Mouse (Mus musculus): ENCODE measurements around the gene Mfsd9. TPM values are rescaled to one million over a fixed set of nuclear protein-coding genes. Genes with fewer than 3 reads are reported as not detected.

Gene Mfsd9
- polyA plus RNA-seq, 2 experiments: 0.36 to 0.70 TPM

DNA sequence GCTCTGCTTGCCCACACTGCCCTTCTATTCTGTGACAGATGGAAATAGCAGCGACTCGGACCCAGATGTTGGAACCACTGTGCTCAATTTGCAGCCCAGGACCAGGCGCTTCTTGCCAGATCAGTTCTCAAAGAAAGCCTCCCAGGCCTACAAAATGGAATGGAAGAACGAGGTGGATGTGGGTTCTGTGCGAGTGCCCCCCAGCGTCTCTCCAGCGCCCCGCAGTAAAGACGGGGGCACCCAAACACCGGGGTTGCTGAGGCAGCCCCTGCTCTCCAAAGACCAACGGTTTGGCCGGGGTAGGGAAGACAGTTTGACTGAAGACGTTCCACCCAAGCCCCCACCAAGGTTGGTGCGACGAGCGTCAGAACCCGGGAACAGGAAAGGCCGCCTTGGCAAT, 22.9 kb downstream of the Mfsd9 start:
- Histone ChIP-seq H3K4me1 (replicated peaks; ENCODE audit: control insufficient read depth in 2 of 2, insufficient read depth in 2 of 2, low read length in 1 of 2) (peaks cover 12 to 17% of the 10 kb centered on the region in 2 experiments; a peak in 3 of 4 replicates), H3K27me3 (ENCODE audit: control insufficient read depth, insufficient read depth, low read length) (no peaks in the 10 kb centered on the region), H3K4me3 (ENCODE audit: insufficient read depth in 1 of 2, low read depth in 2 of 2, low read length in 2 of 2) (no peak overlapping the region), H3K9ac (replicated peaks) (no peak overlapping the region), H3K36me3 (replicated peaks; ENCODE audit: control insufficient read depth, insufficient read depth, low read depth) (no peaks in the 10 kb centered on the region), H3K27ac (no peak overlapping the region), H3K9me3 (ENCODE audit: control insufficient read depth, low read length) (no peaks in the 10 kb centered on the region), H3K4me2 (ENCODE audit: low read depth) (no peak overlapping the region)
- TF ChIP-seq CTCF (IDR thresholded peaks at IDR 0.05; ENCODE audit: low read depth): no peak
- TF ChIP-seq EP300 (IDR thresholded peaks at IDR 0.05; ENCODE audit: low read depth): no peak
- ATAC-seq (ENCODE audit: insufficient read depth) (no peak), DNase-seq (ENCODE audit: low read depth in 3 of 3, low spot score in 3 of 3) (no peak)
- 70% methylated on average over 18 of the region's 18 CpGs for WGBS (ENCODE audit: insufficient replicate concordance)

DNA sequence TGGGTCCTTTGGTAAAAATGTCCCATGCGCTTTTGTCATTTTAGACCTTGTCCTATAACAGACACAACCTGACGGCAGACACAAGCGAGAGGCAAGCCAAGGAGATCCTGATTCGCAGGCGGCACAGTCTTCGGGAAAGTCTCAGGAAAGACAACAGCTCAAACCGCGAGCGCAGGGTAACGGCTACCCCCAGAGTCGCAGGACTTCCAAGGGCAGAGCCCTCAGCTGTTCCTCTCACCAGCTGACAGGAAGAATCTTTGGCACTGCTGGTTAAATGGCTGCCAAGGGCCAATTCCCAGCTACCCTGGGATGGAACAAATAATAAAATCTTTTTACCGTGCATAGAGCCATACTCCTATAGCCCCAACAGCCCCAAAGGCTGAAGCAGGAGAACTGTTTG, 25.0 kb downstream of the Mfsd9 start:
- Histone ChIP-seq H3K36me3 (replicated peaks; ENCODE audit: control insufficient read depth, insufficient read depth, low read depth) (no peaks in the 10 kb centered on the region), H3K9ac (replicated peaks) (no peak overlapping the region), H3K27ac (no peak overlapping the region), H3K27me3 (ENCODE audit: control insufficient read depth, insufficient read depth, low read length) (no peaks in the 10 kb centered on the region), H3K4me1 (replicated peaks; ENCODE audit: control insufficient read depth in 2 of 2, insufficient read depth in 2 of 2, low read length in 1 of 2) (peaks cover 2 to 3% of the 10 kb centered on the region in 2 experiments; a peak in 3 of 4 replicates), H3K4me2 (ENCODE audit: low read depth) (no peak overlapping the region), H3K4me3 (ENCODE audit: insufficient read depth in 1 of 2, low read depth in 2 of 2, low read length in 2 of 2) (no peak overlapping the region), H3K9me3 (ENCODE audit: control insufficient read depth, low read length) (no peaks in the 10 kb centered on the region)
- WGBS (ENCODE audit: insufficient replicate concordance): 77% methylated on average over 12 of the region's 12 CpGs
- TF ChIP-seq CTCF (IDR thresholded peaks at IDR 0.05; ENCODE audit: low read depth) (no peak), EP300 (IDR thresholded peaks at IDR 0.05; ENCODE audit: low read depth) (no peak)
- ATAC-seq (ENCODE audit: insufficient read depth) (no peak), DNase-seq (ENCODE audit: low read depth in 3 of 3, low spot score in 3 of 3) (no peak)

DNA sequence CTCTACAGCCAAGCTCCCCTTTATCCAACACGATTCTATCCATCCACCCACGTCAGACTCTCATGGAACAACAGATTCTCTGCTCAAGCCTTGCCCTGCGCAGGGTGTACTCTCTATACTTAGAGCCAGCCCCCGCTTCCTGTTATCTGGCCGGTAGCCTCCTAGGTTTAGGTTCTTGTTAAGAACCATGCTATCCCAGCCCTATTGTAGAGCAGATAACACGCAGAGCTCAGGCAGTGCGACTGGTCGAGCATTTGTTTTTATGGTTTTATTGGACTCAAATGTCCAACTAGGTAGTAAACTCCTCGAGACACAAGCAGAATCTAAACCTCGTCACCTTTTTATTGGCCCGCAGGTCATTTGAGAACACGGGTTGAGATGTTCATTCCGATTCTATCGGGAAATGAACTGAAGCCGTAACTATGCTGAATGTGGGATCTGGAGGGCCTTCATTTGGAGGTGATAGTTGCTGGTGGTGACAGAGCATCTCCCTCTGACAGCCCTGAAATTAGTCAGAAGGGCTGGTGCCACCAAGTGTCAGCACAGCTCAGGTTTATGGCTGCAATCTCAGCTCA, 25.7 kb downstream of the Mfsd9 start:
- no peaks in the 10 kb centered on the region for H3K4me1 ChIP-seq (replicated peaks; ENCODE audit: control insufficient read depth in 2 of 2, insufficient read depth in 2 of 2, low read length in 1 of 2)
- no peaks in the 10 kb centered on the region for H3K9me3 ChIP-seq (ENCODE audit: control insufficient read depth, low read length)
- H3K27me3 ChIP-seq (ENCODE audit: control insufficient read depth, insufficient read depth, low read length): no peaks in the 10 kb centered on the region
- 58% methylated on average over 15 of the region's 15 CpGs for WGBS (ENCODE audit: insufficient replicate concordance)
- H3K9ac ChIP-seq (replicated peaks): no peak overlapping the region
- H3K4me3 ChIP-seq (ENCODE audit: insufficient read depth in 1 of 2, low read depth in 2 of 2, low read length in 2 of 2): no peak overlapping the region
- H3K4me2 ChIP-seq (ENCODE audit: low read depth): no peak overlapping the region
- no peak for DNase-seq (ENCODE audit: low read depth in 3 of 3, low spot score in 3 of 3)
- TF ChIP-seq EP300 (IDR thresholded peaks at IDR 0.05; ENCODE audit: low read depth) (no peak), CTCF (IDR thresholded peaks at IDR 0.05; ENCODE audit: low read depth) (no peak)
- H3K36me3 ChIP-seq (replicated peaks; ENCODE audit: control insufficient read depth, insufficient read depth, low read depth): no peaks in the 10 kb centered on the region
- H3K27ac ChIP-seq: no peak overlapping the region
- ATAC-seq (ENCODE audit: insufficient read depth): no peak

DNA sequence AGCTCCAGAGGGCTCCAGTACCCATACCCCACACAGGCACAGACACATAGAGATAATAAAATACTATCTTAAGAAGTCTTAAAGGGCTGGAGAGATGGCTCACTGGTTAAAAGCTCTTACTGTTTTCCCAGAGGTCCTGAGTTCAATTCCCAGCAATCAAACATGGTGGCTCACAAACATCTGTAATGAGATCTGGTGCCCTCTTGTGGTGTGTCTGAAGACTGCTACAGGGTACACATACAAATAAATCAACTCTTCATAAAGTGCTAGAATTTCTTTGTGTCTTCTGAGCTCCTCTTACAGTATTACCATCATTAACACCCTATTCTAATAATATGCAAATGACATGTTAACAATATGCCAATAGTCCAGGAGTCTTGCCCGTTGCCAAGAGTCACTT, 26.4 kb downstream of the Mfsd9 start:
- H3K9ac ChIP-seq (replicated peaks): no peak overlapping the region
- ATAC-seq (ENCODE audit: insufficient read depth): no peak
- H3K4me2 ChIP-seq (ENCODE audit: low read depth): no peak overlapping the region
- 81% methylated on average over 1 of the region's 1 CpGs for WGBS (ENCODE audit: insufficient replicate concordance)
- TF ChIP-seq CTCF (IDR thresholded peaks at IDR 0.05; ENCODE audit: low read depth): no peak
- no peak for TF ChIP-seq EP300 (IDR thresholded peaks at IDR 0.05; ENCODE audit: low read depth)
- H3K4me1 ChIP-seq (replicated peaks; ENCODE audit: control insufficient read depth in 2 of 2, insufficient read depth in 2 of 2, low read length in 1 of 2): no peaks in the 10 kb centered on the region
- H3K9me3 ChIP-seq (ENCODE audit: control insufficient read depth, low read length): no peaks in the 10 kb centered on the region
- H3K27me3 ChIP-seq (ENCODE audit: control insufficient read depth, insufficient read depth, low read length): no peaks in the 10 kb centered on the region
- DNase-seq (ENCODE audit: low read depth in 3 of 3, low spot score in 3 of 3): no peak
- H3K27ac ChIP-seq: no peak overlapping the region
- H3K36me3 ChIP-seq (replicated peaks; ENCODE audit: control insufficient read depth, insufficient read depth, low read depth): no peaks in the 10 kb centered on the region
- no peak overlapping the region for H3K4me3 ChIP-seq (ENCODE audit: insufficient read depth in 1 of 2, low read depth in 2 of 2, low read length in 2 of 2)

DNA sequence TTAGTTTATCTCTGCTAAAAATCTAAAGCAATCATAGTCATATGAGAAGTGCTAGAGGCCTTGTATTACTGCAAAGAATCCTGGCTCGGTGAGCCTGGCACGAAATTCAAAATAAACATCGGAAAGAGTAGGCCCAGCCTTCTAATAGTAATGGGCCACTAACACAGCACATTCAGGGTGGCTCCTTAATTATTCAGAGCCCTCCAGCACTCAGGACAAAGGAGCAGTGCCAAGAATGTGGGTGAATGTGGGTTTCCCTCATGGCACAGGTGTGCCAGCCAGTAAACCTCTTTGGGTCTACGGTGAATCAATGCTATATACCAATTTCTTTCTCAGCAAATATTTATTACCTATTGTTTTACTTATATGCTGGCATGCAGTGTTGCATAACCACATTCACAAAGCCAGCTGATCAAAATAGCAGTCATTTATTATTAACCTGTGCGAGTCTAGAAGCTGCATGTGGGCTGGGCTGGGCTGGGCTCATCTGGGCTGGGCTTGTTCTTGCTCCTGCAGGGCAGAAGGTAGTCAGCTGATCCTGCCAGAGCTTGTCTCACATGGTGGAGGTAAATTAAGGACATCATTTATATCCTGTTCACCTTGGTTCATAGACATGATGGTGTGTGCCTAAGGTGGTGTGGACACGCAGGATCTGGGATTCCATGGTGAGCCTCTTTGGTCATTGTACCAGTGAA, 30.6 kb downstream of the Mfsd9 start:
- no peak for ATAC-seq (ENCODE audit: insufficient read depth)
- no peak overlapping the region for H3K4me3 ChIP-seq (ENCODE audit: insufficient read depth in 1 of 2, low read depth in 2 of 2, low read length in 2 of 2)
- no peaks in the 10 kb centered on the region for H3K27me3 ChIP-seq (ENCODE audit: control insufficient read depth, insufficient read depth, low read length)
- no peak overlapping the region for H3K9ac ChIP-seq (replicated peaks)
- TF ChIP-seq CTCF (IDR thresholded peaks at IDR 0.05; ENCODE audit: low read depth) (no peak), EP300 (IDR thresholded peaks at IDR 0.05; ENCODE audit: low read depth) (no peak)
- DNase-seq (ENCODE audit: low read depth in 3 of 3, low spot score in 3 of 3): no peak
- H3K4me1 ChIP-seq (replicated peaks; ENCODE audit: control insufficient read depth in 2 of 2, insufficient read depth in 2 of 2, low read length in 1 of 2): no peaks in the 10 kb centered on the region
- no peaks in the 10 kb centered on the region for H3K36me3 ChIP-seq (replicated peaks; ENCODE audit: control insufficient read depth, insufficient read depth, low read depth)
- WGBS (ENCODE audit: insufficient replicate concordance): 72% methylated on average over 6 of the region's 6 CpGs
- no peak overlapping the region for H3K4me2 ChIP-seq (ENCODE audit: low read depth)
- H3K9me3 ChIP-seq (ENCODE audit: control insufficient read depth, low read length): no peaks in the 10 kb centered on the region
- no peak overlapping the region for H3K27ac ChIP-seq

Data from liver, embryonic 14.5 days (tissue).